Mouse (Mus musculus) CH12.LX (cell line): ENCODE measurements around the gene Sdccag8. TPM values are rescaled to one million over a fixed set of nuclear protein-coding genes. Genes with fewer than 3 reads are reported as not detected.

Experiments used
- DNase-seq: peaks from one replicate; pipeline ENCODE4 v3.0.0-alpha.2; 2013; ENCODE audit errors: extremely low read depth
- H3K27ac ChIP-seq: 2 replicates; pipeline ENCODE4 v1.5.1; 2012; ENCODE audit warnings: low read depth, mild to moderate bottlenecking, control low read depth, moderate library complexity; ENCODE audit not compliant: insufficient read depth
- H3K27me3 ChIP-seq: replicated peaks from 2 replicates; pipeline ENCODE3; 2012; ENCODE audit warnings: inconsistent platforms
- H3K36me3 ChIP-seq, 2 experiments: replicated peaks in 1 of 2; 2 replicates each; pipeline versions ENCODE3 to v1.6.1; 2012; ENCODE audit warnings: inconsistent platforms in 1 of 2, low read length in 1 of 2, mild to moderate bottlenecking in 1 of 2, mixed read lengths in 1 of 2, moderate library complexity in 1 of 2; ENCODE audit not compliant: control insufficient read depth in 1 of 2, insufficient read depth in 1 of 2
- H3K4me1 ChIP-seq, 2 experiments: 2 replicates each; pipeline ENCODE4 v1.6.1; 2012; ENCODE audit warnings: inconsistent platforms in 1 of 2, moderate library complexity in 1 of 2; ENCODE audit not compliant: insufficient read depth in 2 of 2, control insufficient read depth in 1 of 2
- H3K4me2 ChIP-seq: 2 replicates; pipeline ENCODE4 v1.6.1; 2012; ENCODE audit warnings: low read depth, mild to moderate bottlenecking, control low read depth; ENCODE audit not compliant: poor library complexity, insufficient read depth, severe bottlenecking
- H3K4me3 ChIP-seq, 3 experiments: fragments of 150-350 bp in 1 of 3; sonication (generic) in 1 of 3; replicated peaks in 1 of 3; 2 replicates each; pipeline versions ENCODE3 to v1.5.1; 2011 to 2012; ENCODE audit warnings: low read depth in 2 of 3, low read length in 2 of 3, mild to moderate bottlenecking in 2 of 3, moderate library complexity in 2 of 3, control low read depth in 1 of 3, improper control_type of control experiment in 1 of 3, inconsistent platforms in 1 of 3, mixed read lengths in 1 of 3; ENCODE audit not compliant: poor library complexity in 1 of 3
- H3K79me2 ChIP-seq: replicated peaks from 2 replicates; pipeline ENCODE4 v1.6.1; 2012; ENCODE audit warnings: mild to moderate bottlenecking, moderate library complexity; ENCODE audit not compliant: control insufficient read depth, poor library complexity, insufficient read depth, severe bottlenecking; ENCODE audit errors: extremely low read depth
- H3K9ac ChIP-seq: 2 replicates; pipeline ENCODE4 v1.6.1; 2012; ENCODE audit warnings: low read depth, mild to moderate bottlenecking, control low read depth, moderate library complexity; ENCODE audit not compliant: insufficient read depth
- H3K9me3 ChIP-seq: replicated peaks from 2 replicates; pipeline ENCODE3; 2012; ENCODE audit warnings: low read length, inconsistent platforms, mixed read lengths
- CTCF ChIP-seq, 2 experiments: IDR thresholded peaks in 1 of 2; conservative IDR thresholded peaks in 1 of 2; 2 replicates each; pipeline ENCODE4 v1.5.1; 2011 to 2012; ENCODE audit warnings: low read depth in 2 of 2, low read length in 2 of 2, improper control_type of control experiment in 1 of 2, inconsistent platforms in 1 of 2, mild to moderate bottlenecking in 1 of 2, moderate library complexity in 1 of 2
- ELF1 ChIP-seq: IDR thresholded peaks from 2 replicates; pipeline ENCODE4 v1.6.1; 2014; ENCODE audit warnings: low read depth, mild to moderate bottlenecking, inconsistent platforms, low read length, improper control_type of control experiment
- ETS1 ChIP-seq: conservative IDR thresholded peaks from 2 replicates; pipeline ENCODE4 v1.6.1; 2012; ENCODE audit warnings: low read depth, mild to moderate bottlenecking, inconsistent platforms, low read length, improper control_type of control experiment, moderate library complexity
- GABPA ChIP-seq: IDR thresholded peaks from 2 replicates; pipeline ENCODE4 v1.6.1; 2012; ENCODE audit warnings: low read depth, low read length, improper control_type of control experiment, inconsistent platforms; ENCODE audit not compliant: insufficient replicate concordance
- HCFC1 ChIP-seq: IDR thresholded peaks from 2 replicates; pipeline ENCODE4 v1.6.1; 2012; ENCODE audit warnings: low read depth, mild to moderate bottlenecking, inconsistent platforms, low read length, improper control_type of control experiment
- IRF4 ChIP-seq: IDR thresholded peaks from 2 replicates; pipeline ENCODE4 v1.6.1; 2014; ENCODE audit warnings: low read depth, mild to moderate bottlenecking, inconsistent platforms, low read length, improper control_type of control experiment
- MAFK ChIP-seq: IDR thresholded peaks from 2 replicates; pipeline ENCODE4 v1.6.1; 2011; ENCODE audit warnings: low read length, improper control_type of control experiment; ENCODE audit not compliant: insufficient replicate concordance
- MAZ ChIP-seq: IDR thresholded peaks from 2 replicates; pipeline ENCODE4 v1.6.1; 2012; ENCODE audit warnings: low read depth, mild to moderate bottlenecking, inconsistent platforms, low read length, improper control_type of control experiment, moderate library complexity
- MXI1 ChIP-seq: IDR thresholded peaks from 2 replicates; pipeline ENCODE4 v1.6.1; 2011; ENCODE audit warnings: mild to moderate bottlenecking, low read depth, low read length, improper control_type of control experiment
- NELFE ChIP-seq: IDR thresholded peaks from 2 replicates; pipeline ENCODE4 v1.6.1; 2011; ENCODE audit warnings: low read depth, low read length, improper control_type of control experiment
- PAX5 ChIP-seq: IDR thresholded peaks from 2 replicates; pipeline ENCODE4 v1.6.1; 2012; ENCODE audit warnings: low read length, inconsistent platforms, mixed read lengths
- POLR2A ChIP-seq: IDR thresholded peaks from 2 replicates; pipeline ENCODE4 v1.6.1; 2011; ENCODE audit warnings: low read depth, mild to moderate bottlenecking, improper control_type of control experiment, low read length
- RAD21 ChIP-seq: IDR thresholded peaks from 2 replicates; pipeline ENCODE4 v1.6.1; 2011; ENCODE audit warnings: low read depth, mild to moderate bottlenecking, low read length, improper control_type of control experiment, moderate library complexity
- SMC3 ChIP-seq: IDR thresholded peaks from 2 replicates; pipeline ENCODE4 v1.6.1; 2011; ENCODE audit warnings: low read depth, low read length, improper control_type of control experiment
- TBP ChIP-seq: conservative IDR thresholded peaks from 2 replicates; pipeline ENCODE4 v1.6.1; 2011; ENCODE audit warnings: low read depth, low read length, improper control_type of control experiment
- TCF12 ChIP-seq: IDR thresholded peaks from 2 replicates; pipeline ENCODE4 v1.6.1; 2014; ENCODE audit warnings: low read depth, mild to moderate bottlenecking, inconsistent platforms, low read length, improper control_type of control experiment
- UBTF ChIP-seq: IDR thresholded peaks from 2 replicates; pipeline ENCODE4 v1.6.1; 2012; ENCODE audit warnings: low read depth, mild to moderate bottlenecking, inconsistent platforms, low read length, improper control_type of control experiment, moderate library complexity
- USF2 ChIP-seq: conservative IDR thresholded peaks from 2 replicates; pipeline ENCODE4 v1.6.1; 2011; ENCODE audit warnings: low read depth, low read length, improper control_type of control experiment
- dilution Hi-C: fragments of 300-500 bp; cut with MboI; formaldehyde crosslinking; loops from 2 replicates; pipeline ENCODE4 v1.14.3; 2020; ENCODE audit warnings: low sequenced_read_pairs; ENCODE audit not compliant: extremely low pct_unique_long_range_greater_than_20kb, extremely low pct_ligation_motif_present
- in situ Hi-C: fragments of 300-500 bp; cut with MboI; formaldehyde crosslinking; loops from 3 replicates; pipeline ENCODE4 v1.14.3; 2019; ENCODE audit warnings: low sequenced_read_pairs, low pct_ligation_motif_present, low pct_unique_long_range_greater_than_20kb, mixed read lengths
- polyA plus RNA-seq: library from polyadenylated mRNA; unstranded; fragments of >175 nt; gene quantifications from 2 replicates; pipeline ENCODE4 v1.2.1, GENCODE M21; 2012; ENCODE audit warnings: low read depth; ENCODE audit not compliant: insufficient read length
- total RNA-seq, 2 experiments: library from RNA; depleted of rRNA; stranded (reverse); fragments of 300-350 nt in 1 of 2; fragments of >200 nt in 1 of 2; gene quantifications; 2 replicates each; pipeline ENCODE4 v1.2.3; 2012 to 2014

Sdccag8 gene
- total and polyA plus RNA-seq, 3 experiments: 10.7 to 18.7 (median 10.9) TPM

- Histone ChIP-seq H3K27ac (no peak overlapping the region), H3K9ac (no peak overlapping the region), H3K4me3 (no peak overlapping the region), H3K36me3 (peaks cover 3 to 19% of the 10 kb centered on the region in 2 experiments), H3K4me2 (no peak overlapping the region), H3K79me2 (no peaks in the 10 kb centered on the region), H3K4me1 (peaks cover 13 to 28% of the 10 kb centered on the region in 2 experiments), H3K9me3 (no peaks in the 10 kb centered on the region), H3K27me3 (no peaks in the 10 kb centered on the region)
- DNase-seq: no peak
- TF ChIP-seq TCF12 (no peak), UBTF (no peak), USF2 (no peak), SMC3 (no peak), CTCF (conservative IDR thresholded peaks at IDR 0.05 in 1 of 2, IDR thresholded peaks at IDR 0.05 in 1 of 2; ENCODE audit: low read depth in 2 of 2, low read length in 2 of 2) (no peak), RAD21 (no peak), ETS1 (no peak)
- in situ Hi-C loops (loop anchor here (25.0 kb wide), 1 partner anchor 298 kb away; no protein-coding TSS in a partner anchor), dilution Hi-C loops (no loop called here)
These were observed 196.3 kb downstream of the Sdccag8 start for GRCm38 (mm10) chr1:177010607-177011302.

GRCm38 (mm10) chr1:177011688-177012087 lies 197.2 kb downstream of the Sdccag8 start:
- DNase-seq: no peak
- no peaks in the 10 kb centered on the region for H3K79me2 ChIP-seq
- H3K36me3 ChIP-seq: peaks cover 3 to 18% of the 10 kb centered on the region in 2 experiments
- H3K4me3 ChIP-seq: no peak overlapping the region
- H3K27ac ChIP-seq: no peak overlapping the region
- TF ChIP-seq PAX5: no peak
- no peak overlapping the region for H3K9ac ChIP-seq
- in situ Hi-C loops (loop anchor here (25.0 kb wide), 1 partner anchor 299 kb away; no protein-coding TSS in a partner anchor), dilution Hi-C loops (no loop called here)
- no peaks in the 10 kb centered on the region for H3K9me3 ChIP-seq
- no peak overlapping the region for H3K4me2 ChIP-seq
- H3K4me1 ChIP-seq: peaks cover 13 to 37% of the 10 kb centered on the region in 2 experiments
- no peaks in the 10 kb centered on the region for H3K27me3 ChIP-seq

GRCm38 (mm10) chr1:177012774-177013173 lies 198.3 kb downstream of the Sdccag8 start:
- Histone ChIP-seq H3K79me2 (no peaks in the 10 kb centered on the region), H3K27ac (no peak overlapping the region), H3K4me1 (peaks cover 13 to 48% of the 10 kb centered on the region in 2 experiments), H3K27me3 (no peaks in the 10 kb centered on the region), H3K9me3 (no peaks in the 10 kb centered on the region), H3K36me3 (peaks cover 3 to 20% of the 10 kb centered on the region in 2 experiments), H3K4me2 (no peak overlapping the region), H3K9ac (no peak overlapping the region), H3K4me3 (no peak overlapping the region)
- no peak for DNase-seq
- dilution Hi-C loops (no loop called here), in situ Hi-C loops (loop anchor here (25.0 kb wide), 1 partner anchor 300 kb away; no protein-coding TSS in a partner anchor)
- TF ChIP-seq HCFC1 (no peak), ELF1 (no peak), GABPA (no peak), MXI1 (no peak), MAFK (no peak), MAZ (no peak), IRF4 (no peak), TBP (no peak), POLR2A (no peak), USF2 (no peak), NELFE (no peak)
